Mouse (Mus musculus) heart, postnatal 4 days (tissue): Measurements from ENCODE around the gene Marveld3. TPM values are rescaled to one million over a fixed set of nuclear protein-coding genes. Genes with fewer than 3 reads are reported as not detected.

ENCODE experiments used
- DNase-seq: peaks from one replicate; pipeline ENCODE4 v3.0.0; 2021
- total RNA-seq, 2 experiments: library from RNA; stranded (reverse); gene quantifications; 2 replicates each; pipeline ENCODE4 v1.2.3; 2021

Gene Marveld3
- total RNA-seq, 2 experiments from 2014 or later, result 0.36 to 0.63 TPM

- no peak for DNase-seq
These were observed 1.4 kb upstream of the Marveld3 start for GRCm38 (mm10) chr8:109963421-109963820.

GRCm38 (mm10) chr8:109962896-109963295 lies 893 bp upstream of the Marveld3 start:
- DNase-seq, result no peak

- no peak for DNase-seq
These were observed 2.9 kb downstream of the Marveld3 start for GRCm38 (mm10) chr8:109959112-109959511.

GRCm38 (mm10) chr8:109958036-109958655 lies 3.9 kb downstream of the Marveld3 start:
- DNase-seq, result no peak

- DNase-seq, result no peak
These were observed 4.6 kb downstream of the Marveld3 start for GRCm38 (mm10) chr8:109957167-109958028.

GRCm38 (mm10) chr8:109954486-109954948 lies 7.5 kb downstream of the Marveld3 start:
- no peak for DNase-seq

GRCm38 (mm10) chr8:109952171-109952570 lies 9.8 kb downstream of the Marveld3 start:
- no peak for DNase-seq

GRCm38 (mm10) chr8:109948285-109948564 lies 13.8 kb downstream of the Marveld3 start:
- no peak for DNase-seq

GRCm38 (mm10) chr8:109947447-109948284 lies 14.3 kb downstream of the Marveld3 start:
- no peak for DNase-seq

GRCm38 (mm10) chr8:109946272-109946671 lies 15.7 kb downstream of the Marveld3 start:
- no peak for DNase-seq

GRCm38 (mm10) chr8:109945694-109946093 lies 16.3 kb downstream of the Marveld3 start:
- no peak for DNase-seq

GRCm38 (mm10) chr8:109945153-109945632 lies 16.8 kb downstream of the Marveld3 start:
- DNase-seq, result no peak

- DNase-seq, result no peak
These were observed 20.2 kb downstream of the Marveld3 start for GRCm38 (mm10) chr8:109941606-109942360.

GRCm38 (mm10) chr8:109920406-109921390 lies 41.3 kb downstream of the Marveld3 start:
- peak; percentile 45 for DNase-seq

- peak; percentile 57 for DNase-seq
These were observed 44.7 kb downstream of the Marveld3 start for GRCm38 (mm10) chr8:109917277-109917676.

- no peak for DNase-seq
These were observed 54.6 kb downstream of the Marveld3 start for GRCm38 (mm10) chr8:109907376-109907775.

GRCm38 (mm10) chr8:109906907-109907306 lies 55.1 kb downstream of the Marveld3 start:
- no peak for DNase-seq

- no peak for DNase-seq
These were observed 56.9 kb downstream of the Marveld3 start for GRCm38 (mm10) chr8:109904928-109905668.

GRCm38 (mm10) chr8:109903909-109904469 lies 58.0 kb downstream of the Marveld3 start:
- no peak for DNase-seq

GRCm38 (mm10) chr8:109902379-109902778 lies 59.6 kb downstream of the Marveld3 start:
- no peak for DNase-seq
